ENCODE assay signal across 8 mouse cellular contexts in genomic region chr10:18317961-18318915, GRCm38 (mm10). TPM values are rescaled to one million over a fixed set of nuclear protein-coding genes. Genes with fewer than 3 reads are reported as not detected.
DNase-seq lines count a peak whose midpoint lies in the region; ATAC-seq lines count a peak whose summit lies in the region.

No protein-coding gene starts in this region.

- WGBS in forebrain, embryonic 12.5 days = 2% methylated on average over 56 of the region's 89 CpGs

- DNase-seq in 416B (ENCODE audit: low read depth) = peak; percentile 44
- peak; percentile 84 for DNase-seq in adrenal gland, adult 2 months
- peak; percentile 72 to 79 for DNase-seq in heart, postnatal 14 days
- peak; percentile 81 to 85 for DNase-seq in kidney, postnatal 36 days
- DNase-seq in lung, postnatal 14 days = peak; percentile 72
- peak; percentile 32 for DNase-seq in retina, postnatal 7 days (ENCODE audit: low read depth, low spot score)
- peak; percentile 58 to 76 for DNase-seq in urinary bladder, postnatal 36 days (ENCODE audit: low spot score in 2 of 2)

- peak overlapping the region; percentile 93 for H3K4me2 ChIP-seq in forebrain, embryonic 12.5 days

- H3K27ac ChIP-seq in forebrain, embryonic 12.5 days = peak overlapping the region; percentile 68

- no peaks in the 10 kb centered on the region for H3K9me3 ChIP-seq in forebrain, embryonic 12.5 days

- peak overlapping the region; percentile 79 for H3K4me3 ChIP-seq in forebrain, embryonic 12.5 days (replicated peaks)

- H3K36me3 ChIP-seq in forebrain, embryonic 12.5 days (replicated peaks) = no peaks in the 10 kb centered on the region

- intact Hi-C loops in heart, postnatal 14 days (cut with DNase I) = loop anchor here (2.0 to 5.0 kb wide), 3 partner anchors 71 to 209 kb away; no protein-coding TSS in a partner anchor

- H3K4me1 ChIP-seq in forebrain, embryonic 12.5 days = peaks cover 17% of the 10 kb centered on the region

- peaks cover 24% of the 10 kb centered on the region; the same call in 1 of the 2 replicates for H3K27me3 ChIP-seq in forebrain, embryonic 12.5 days

- H3K9ac ChIP-seq in forebrain, embryonic 12.5 days = peak overlapping the region; percentile 81

- ATAC-seq in forebrain, embryonic 12.5 days (ENCODE audit: low FRiP score) = peak; percentile 81

RNA-seq across cellular contexts. Expression of gene Nhsl1, which starts 0.5 kb away (rescaled TPM):
- total RNA-seq in adrenal gland, adult 2 months (2021) = 1 to 10 TPM; 3.7 to 4.3 TPM
- 1.5 and 2.2 TPM in 2 replicates for polyA plus RNA-seq in adrenal gland, adult 2 months (2012; rRNA removed)
- polyA plus RNA-seq in forebrain, embryonic 12.5 days (2016; fragmentation: Nextera tagmentation; extraction: Ambion mirVana) = 15.9 and 17.2 TPM in 2 replicates
- total RNA-seq in heart, postnatal 14 days (2021) = 10 to 100 TPM; 20.2 to 21.6 TPM

Comparison
In these comparisons a context has a peak if more than half of its experiments do, and no peak if none do; other contexts are left out.
1. Peak in every context shown above with its lines: DNase-seq, ATAC-seq, H3K4me3 ChIP-seq and H3K27ac ChIP-seq.
2. DNase-seq: peak in every context shown above with its lines; median percentile 84 in adrenal gland, adult 2 months; 83 in kidney, postnatal 36 days; 76 in heart, postnatal 14 days; 72 in lung, postnatal 14 days; 67 in urinary bladder, postnatal 36 days; 44 in 416B; 32 in retina, postnatal 7 days.